Mouse (Mus musculus) testis, postnatal 10 days (tissue): Measurements from ENCODE around the gene Glyctk.
"Not testable (repeated sequence)": the region's sequence is repeated elsewhere in the genome, so short reads cannot be mapped to it uniquely, and the experiment has no call there.

ENCODE experiments used
- DNase-seq: peaks from one replicate; pipeline ENCODE4 v3.0.0; 2021; ENCODE audit warnings: low spot score

Glyctk gene

GRCm38 (mm10) chr9:106176769-106177168, 18.8 kb upstream of the Glyctk start:
- no peak for DNase-seq

DNA sequence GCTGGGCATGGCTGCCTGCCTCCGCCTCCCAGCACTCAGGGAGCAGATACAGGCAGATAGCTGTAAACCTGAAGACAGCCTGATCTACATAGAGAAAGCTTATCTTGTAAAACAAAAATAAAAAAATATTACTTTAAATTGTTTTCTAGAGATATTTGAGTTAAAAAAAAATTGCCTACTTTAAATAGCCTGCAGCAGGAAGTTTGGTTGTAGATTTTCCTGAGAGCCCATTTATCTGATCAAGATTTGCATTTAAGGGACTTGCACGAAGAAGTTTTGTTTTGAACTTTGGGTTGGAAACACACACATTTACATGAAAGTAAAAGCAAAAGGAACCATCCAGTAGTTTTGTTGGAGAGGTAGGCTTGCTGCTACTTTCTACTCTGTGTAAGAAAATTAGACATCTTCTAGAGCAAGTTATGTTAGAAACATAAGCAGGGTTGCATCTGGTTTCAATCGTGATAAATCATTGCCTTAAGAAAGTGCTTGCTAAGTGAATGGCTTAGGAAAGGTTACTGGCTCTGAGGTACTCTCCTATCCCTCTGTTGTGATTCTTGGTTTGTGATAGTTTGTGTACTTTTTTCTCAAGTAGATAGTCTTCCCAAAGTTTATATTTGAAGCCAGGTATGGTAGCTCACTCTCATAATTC, 17.7 kb upstream of the Glyctk start:
- DNase-seq: no peak

DNA sequence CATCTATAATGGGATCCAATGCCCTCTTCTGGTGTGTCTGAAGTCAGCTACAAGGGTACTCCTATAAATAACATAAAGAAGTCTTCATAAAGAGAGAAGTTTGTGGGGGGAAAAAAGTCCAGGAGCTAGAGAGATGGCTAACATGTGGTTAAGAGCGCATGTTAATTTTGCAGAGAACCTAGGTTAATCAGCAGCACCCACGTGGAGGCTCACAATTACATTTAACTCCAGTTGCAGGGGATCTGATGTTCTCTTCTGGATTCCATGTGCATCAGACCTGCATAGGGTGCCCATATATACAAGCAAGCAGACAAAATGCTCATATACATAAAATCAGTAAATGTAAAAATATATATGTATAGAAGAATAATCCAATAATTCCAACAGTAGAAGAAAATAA, 15.4 kb upstream of the Glyctk start:
- DNase-seq: no peak

GRCm38 (mm10) chr9:106172527-106172926, 14.6 kb upstream of the Glyctk start:
- no peak for DNase-seq

- DNase-seq: peak; percentile 89
Observed at GRCm38 (mm10) chr9:106171346-106172158, 13.6 kb upstream of the Glyctk start.

GRCm38 (mm10) chr9:106170556-106171345, 12.8 kb upstream of the Glyctk start, which contains the start of gene Wdr82:
Gene Wdr82 (plus strand): TSS chr9:106170928.
- DNase-seq: peak; percentile 93

DNA sequence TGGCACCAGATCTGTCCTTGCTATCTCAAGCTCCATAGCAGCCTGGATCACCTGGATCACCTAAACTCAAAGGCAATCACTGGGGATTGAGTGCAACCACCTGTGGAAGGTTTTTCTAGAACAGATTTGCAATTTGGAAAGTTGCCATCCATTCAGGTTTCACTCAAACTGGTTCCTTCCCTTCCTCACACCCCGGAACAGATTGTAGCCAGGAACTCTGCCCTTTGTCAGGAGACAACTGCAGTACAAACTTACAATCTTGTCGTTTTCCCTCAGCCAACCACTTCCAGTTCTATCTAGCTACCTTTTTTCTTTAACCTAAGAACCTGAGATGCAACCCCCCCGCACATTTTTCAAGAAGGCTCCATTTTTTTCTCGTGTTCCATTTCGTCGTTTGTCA, 12.0 kb upstream of the Glyctk start:
- DNase-seq: no peak

DNA sequence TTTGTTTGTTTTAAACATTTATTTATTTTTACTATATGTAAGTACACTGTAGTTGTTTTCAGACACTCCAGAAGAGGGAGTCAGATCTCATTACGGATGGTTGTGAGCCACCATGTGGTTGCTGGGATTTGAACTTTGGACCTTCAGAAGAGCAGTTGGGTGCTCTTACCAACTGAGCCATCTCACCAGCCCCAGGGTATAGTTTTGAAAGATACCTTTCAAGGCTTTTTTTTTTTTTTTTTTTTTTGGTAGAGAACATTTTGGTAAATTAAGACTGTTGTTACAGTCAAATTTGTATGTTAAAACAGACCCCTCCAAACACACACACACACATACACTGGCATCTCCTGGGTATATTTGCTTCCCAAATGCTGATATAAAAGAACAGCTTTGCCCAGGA, 11.1 kb upstream of the Glyctk start:
- DNase-seq: not testable (repeated sequence)

GRCm38 (mm10) chr9:106167703-106168102, 9.8 kb upstream of the Glyctk start:
- DNase-seq: no peak

- no peak for DNase-seq
Observed at GRCm38 (mm10) chr9:106167241-106167640, 9.3 kb upstream of the Glyctk start.

GRCm38 (mm10) chr9:106166709-106167108, 8.8 kb upstream of the Glyctk start:
- no peak for DNase-seq

DNA sequence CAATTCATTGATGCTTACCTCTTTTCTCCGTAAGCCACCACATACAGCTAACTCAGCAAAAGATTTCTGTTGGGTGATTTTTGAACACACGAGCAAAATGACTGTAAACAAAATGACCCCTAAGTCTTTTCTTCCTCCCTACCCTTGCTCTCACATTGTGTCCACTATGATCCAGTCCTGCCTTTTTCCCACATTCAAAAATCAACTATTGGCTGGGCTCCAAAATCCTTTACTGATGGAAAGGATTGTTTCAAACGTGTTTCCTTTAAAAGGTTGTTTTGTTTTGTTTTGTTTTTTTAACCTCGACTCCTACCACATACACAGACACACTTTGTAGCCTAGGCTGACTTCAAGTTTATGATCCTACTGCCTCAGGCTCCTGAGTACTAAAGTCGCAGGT, 2.5 kb upstream of the Glyctk start:
- no peak for DNase-seq

GRCm38 (mm10) chr9:106159784-106160301, 1.9 kb upstream of the Glyctk start:
- peak; percentile 99 for DNase-seq

DNA sequence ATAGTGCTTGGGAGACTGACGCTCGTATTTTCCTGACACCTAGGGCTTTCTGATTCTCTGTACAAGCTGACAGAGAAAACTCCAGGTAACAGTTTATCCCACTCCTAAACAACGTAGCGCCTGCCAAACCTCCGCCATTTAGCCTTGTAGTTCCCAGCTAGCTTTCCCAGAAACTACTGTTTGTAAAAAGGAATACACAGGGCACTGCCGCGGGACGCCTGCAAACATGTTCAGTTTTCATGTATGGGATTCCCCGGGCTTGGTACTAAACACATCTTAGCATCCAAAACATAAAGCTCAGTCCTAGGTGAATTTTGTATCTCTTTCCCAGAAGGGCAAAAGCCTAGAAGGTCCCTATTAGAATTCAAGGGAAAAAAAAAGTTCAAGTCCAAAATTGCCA, 1.3 kb upstream of the Glyctk start:
- no peak for DNase-seq

DNA sequence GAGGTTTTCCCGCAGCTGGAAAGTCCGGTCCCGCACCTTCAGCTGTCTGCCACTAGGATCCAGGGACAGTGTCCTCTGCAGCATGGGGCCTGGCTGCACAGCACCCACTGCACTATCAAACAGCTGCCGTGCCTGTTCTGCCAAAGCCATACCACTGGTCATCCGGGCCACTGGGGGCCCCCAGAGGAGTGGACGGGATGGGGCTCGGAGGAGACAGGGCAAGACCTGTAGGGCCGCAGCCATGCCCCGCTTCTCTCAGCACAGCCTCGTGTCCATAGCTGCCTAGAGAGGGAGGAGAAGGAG, 364 bp downstream of the Glyctk start:
- DNase-seq: no peak

DNA sequence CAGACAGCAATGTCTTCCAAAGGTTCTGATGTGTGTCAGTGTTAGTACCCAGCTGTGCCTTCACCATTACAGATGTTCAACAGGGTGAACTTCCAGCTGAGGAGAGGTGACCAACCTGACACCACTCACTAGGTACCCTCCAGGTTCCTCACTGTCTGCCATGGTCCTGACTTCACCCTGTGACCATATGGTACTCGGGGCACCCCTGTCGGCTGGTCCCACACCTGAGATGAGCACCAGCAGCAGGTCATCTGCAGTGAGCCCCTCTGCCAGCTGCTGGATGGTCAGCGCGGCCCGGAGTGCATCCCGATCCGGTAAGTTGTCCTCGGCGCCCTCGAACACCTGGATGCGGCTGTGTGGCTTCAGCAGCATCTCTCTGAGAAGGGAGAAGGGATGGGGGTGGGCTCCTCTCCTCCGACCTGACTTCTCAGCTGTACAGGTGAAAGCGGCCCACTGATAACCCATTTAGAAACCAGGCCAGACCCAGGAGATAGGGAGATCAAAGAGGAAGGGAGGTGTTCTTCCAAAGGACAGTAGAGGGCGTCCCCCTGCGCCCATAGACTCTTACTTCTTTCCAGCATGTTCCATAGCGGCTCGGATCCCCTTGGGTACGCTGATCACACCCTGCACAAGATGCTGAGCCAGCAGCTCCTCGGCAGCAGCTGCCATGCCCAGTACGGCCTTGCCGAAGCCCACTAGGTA, 866 bp downstream of the Glyctk start:
- DNase-seq: no peak

DNA sequence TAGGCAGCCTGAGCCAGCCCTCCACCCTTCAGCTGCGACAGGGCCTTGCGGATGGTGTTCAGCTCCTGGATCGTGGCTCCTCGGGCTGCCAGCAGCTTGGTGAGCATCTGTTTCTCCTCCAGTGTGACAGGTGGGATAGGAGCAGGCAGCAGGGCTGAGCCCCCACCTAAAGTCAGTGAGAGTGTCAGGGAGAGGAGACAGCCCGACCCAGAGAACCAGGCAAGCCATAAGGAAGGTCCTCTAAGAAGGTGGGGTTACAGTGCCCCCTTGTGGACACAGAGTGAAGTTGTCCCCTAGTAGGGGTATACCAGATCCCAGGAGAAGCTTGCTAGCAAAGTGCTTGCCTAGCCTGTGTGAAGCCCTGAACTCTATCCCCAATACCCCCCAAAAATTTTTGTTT, 1.5 kb downstream of the Glyctk start:
- peak; percentile 69 for DNase-seq

GRCm38 (mm10) chr9:106154106-106154505, 3.8 kb downstream of the Glyctk start:
- DNase-seq: no peak

DNA sequence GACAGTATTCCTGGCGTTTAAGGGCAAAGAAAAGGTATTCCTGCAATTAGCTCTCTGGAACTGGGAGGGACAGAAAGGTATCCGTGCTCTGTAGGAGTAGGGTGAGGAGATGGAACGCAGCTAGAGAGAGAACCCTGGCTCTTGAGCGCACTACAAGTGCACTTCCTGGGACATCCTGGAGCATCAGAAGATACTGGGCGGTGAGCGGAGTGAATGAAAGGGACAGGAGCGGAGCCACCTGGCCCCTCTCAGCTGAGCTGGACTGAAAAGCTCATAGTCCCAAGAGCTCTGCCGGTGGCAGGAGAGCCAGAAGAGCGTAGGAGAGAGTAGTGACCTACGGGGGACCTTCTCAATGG, 8.6 kb downstream of the Glyctk start:
- DNase-seq: no peak

DNA sequence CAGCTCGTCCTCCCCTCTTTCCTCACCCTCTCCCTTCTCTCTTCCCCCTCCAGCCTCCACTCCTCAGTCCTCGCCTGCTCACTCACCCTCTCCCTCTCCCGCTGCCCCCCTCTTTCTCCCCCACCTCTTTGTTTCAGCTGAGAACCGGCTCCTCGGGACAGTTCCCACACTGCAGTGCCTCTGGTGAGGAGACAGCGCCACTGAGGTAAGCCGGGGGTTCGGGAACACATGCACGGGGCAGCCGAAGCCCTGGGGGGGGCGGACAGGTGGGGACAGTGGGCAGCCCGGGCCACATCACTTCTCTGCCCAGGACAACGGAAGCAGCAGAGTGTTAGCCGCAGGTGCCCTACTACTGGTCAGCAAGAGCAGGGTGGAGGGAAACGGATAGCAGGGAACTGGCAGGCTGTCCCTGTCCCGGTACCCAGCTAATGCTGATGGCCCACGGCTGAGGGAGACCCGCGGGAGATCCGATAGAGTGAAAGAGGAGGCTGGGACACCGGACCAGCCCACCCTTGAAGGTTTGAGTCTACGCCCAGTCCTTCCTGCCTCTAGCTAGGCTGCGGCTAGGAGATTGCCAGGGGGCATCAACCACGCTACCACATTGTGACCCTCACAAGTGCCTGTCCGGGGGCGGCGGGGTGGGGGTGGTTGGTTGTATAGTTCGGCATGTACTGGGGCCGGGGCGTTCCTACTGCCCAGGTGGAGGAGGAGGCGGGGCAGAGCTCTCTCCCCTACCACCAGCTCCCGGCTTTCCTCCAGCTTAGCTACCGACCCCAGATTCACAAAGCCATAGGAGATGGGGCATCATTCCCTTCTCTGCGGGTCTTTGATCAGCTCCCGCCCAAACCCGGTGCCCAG, 9.2 kb downstream of the Glyctk start:
- DNase-seq: no peak

- no peak for DNase-seq
Observed at GRCm38 (mm10) chr9:106147851-106148431, 10.0 kb downstream of the Glyctk start.
